Mouse (Mus musculus) embryo, embryonic 11.5 days (tissue): ENCODE data around the gene Sfxn3.

Experiments used
- DNase-seq: peaks from one replicate; pipeline ENCODE4 v3.0.0-alpha.2; 2012; ENCODE audit warnings: low read depth, low spot score

Sfxn3 gene

DNA sequence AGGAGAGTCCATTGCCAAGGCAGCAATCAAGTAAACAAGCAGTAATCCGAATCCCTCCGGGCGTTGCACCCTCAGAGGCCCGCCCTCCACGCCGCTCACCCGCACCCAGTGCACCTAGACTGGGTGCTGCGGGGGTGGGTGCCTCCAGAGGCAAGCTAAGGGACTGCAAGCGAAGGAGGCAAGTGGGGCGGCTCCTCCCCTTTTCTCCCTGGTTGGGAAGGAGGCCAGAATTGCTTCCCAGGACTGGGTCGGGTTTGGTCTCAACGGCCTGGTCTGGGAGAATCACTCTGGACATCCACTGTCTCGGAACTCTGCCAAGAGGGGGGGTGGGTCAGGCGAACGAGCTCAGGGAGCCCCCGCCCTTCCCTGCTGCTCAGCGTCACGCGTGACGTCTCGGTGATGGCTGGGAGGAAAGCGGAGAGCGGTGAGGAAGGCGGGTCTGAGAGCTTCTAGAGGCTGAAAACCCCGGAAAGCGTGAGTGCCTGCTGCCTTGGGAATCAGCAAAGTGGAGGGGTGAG lies at the start of gene Sfxn3:
Gene Sfxn3, plus strand, starts transcription at position 87 of the 518 bp plus-strand sequence.
- DNase-seq: no peak

GRCm38 (mm10) chr19:44997786-44998185 lies 49.5 kb upstream of the Sfxn3 start:
- no peak for DNase-seq

DNA sequence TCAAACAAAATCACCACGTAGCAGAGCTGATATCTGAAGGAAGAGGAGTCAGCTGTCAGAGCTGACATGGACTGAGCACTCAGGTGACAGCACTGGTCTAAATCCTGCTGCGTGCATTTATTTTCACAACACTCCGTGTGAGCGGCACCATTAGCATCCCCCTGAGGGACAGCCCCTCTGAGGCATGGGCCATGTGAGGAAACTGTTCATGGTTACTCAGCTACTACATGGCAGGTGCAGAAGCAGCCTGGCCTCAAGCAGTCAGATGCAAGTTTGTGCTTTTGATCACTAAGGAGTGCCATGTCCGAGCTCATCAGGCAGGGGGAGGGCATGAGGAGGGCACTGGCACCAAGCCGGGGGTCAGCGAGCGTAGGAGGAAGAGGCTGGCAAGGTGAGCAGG lies 47.7 kb upstream of the Sfxn3 start:
- no peak for DNase-seq

DNA sequence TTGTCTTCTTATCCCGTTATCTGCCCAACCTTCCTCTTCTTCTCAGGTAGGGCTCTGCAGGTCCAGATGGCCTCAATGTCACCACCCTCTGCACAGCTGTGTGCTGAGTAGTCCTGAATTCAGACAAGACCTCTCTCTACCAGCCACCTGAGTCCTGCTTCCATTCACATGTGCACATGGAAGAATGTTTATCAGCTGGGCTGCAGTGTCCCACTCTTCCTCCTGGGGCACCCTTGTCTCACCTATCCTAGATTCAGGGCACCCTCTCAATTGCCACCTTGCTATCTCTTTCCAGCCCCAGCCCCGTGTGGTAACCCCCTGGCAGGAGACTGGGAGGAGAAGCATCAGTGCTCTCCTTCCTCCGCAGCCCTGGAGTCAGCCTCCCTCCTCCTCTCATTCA lies 45.0 kb upstream of the Sfxn3 start:
- DNase-seq: no peak

GRCm38 (mm10) chr19:45003740-45004516 lies 43.4 kb upstream of the Sfxn3 start:
- DNase-seq: no peak

- DNase-seq: no peak
Measured at GRCm38 (mm10) chr19:45005444-45005843, 41.9 kb upstream of the Sfxn3 start, which contains the start of gene Twnk. Gene Twnk (plus strand): TSS chr19:45005663.

- peak; percentile 85 for DNase-seq
Measured at GRCm38 (mm10) chr19:45005957-45006712, 41.2 kb upstream of the Sfxn3 start, which contains the start of gene Mrpl43. Gene Mrpl43 (minus strand): TSS chr19:45006442.

GRCm38 (mm10) chr19:45007021-45007420 lies 40.3 kb upstream of the Sfxn3 start:
- DNase-seq: no peak

GRCm38 (mm10) chr19:45007425-45008191 lies 39.7 kb upstream of the Sfxn3 start:
- DNase-seq: no peak

DNA sequence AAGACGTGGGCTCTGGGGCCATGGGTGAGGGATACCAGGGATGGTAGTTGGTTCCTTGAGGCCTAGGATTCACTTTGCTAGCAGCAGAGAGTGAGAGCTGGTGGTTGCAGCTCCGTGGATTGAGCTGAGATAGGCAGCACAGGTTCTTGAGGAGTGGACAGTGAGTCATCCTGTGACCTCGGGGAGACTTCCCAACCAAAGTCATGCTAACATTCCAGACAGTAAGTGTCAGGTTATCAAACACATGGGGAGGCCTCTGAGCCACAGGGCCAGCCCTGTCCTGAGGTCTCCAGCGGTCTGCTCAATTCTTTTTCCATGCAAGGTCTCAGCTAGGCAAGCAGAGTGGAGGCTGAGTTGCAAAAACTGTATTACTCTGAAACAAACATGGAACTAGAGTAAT lies 36.7 kb upstream of the Sfxn3 start:
- DNase-seq: no peak

- no peak for DNase-seq
Measured at GRCm38 (mm10) chr19:45012219-45012618, 35.1 kb upstream of the Sfxn3 start.

GRCm38 (mm10) chr19:45012636-45013035 lies 34.7 kb upstream of the Sfxn3 start:
- DNase-seq: no peak

GRCm38 (mm10) chr19:45013581-45014225 lies 33.6 kb upstream of the Sfxn3 start:
- DNase-seq: no peak

- DNase-seq: no peak
Measured at GRCm38 (mm10) chr19:45014335-45014971, 32.9 kb upstream of the Sfxn3 start, which contains the start of gene Lzts2. Gene Lzts2 (plus strand): TSS chr19:45014414.

- DNase-seq: no peak
Measured at GRCm38 (mm10) chr19:45014981-45015402, 32.3 kb upstream of the Sfxn3 start.

DNA sequence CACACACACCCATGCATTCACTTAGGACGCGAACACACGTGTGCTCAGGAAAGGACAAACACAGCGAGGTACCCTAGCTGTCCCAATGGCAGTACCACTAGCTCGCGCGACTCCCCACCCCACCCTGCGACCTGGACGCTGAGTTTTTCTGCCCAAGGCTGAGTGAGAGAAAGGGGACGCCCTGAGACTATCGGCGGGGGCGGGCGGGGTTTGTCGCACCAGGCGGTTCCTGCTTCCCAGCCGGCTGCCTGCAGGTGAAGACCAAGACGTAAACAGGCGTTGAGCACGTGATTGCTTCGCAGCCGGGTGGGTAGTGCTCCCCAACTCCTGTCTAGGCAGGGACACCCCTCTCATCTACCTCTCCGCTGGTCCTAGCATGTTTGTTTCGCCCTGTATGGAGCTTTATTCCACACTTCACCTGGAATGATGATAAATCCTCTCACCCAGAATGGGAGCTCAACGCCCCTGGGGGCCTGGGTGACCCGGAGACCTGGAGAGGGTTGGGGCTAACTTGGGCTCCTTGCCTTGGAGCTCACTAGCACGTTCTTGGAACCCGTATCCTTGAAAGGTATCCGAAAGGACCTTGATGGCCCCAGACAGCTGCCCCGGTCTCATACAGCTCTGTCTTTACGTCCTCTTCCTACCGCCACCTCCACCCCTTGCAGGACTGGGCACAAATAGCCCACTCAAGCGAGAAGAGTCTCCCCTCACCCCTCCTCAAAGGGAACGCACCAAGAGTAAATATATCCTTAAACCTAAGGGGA lies 31.6 kb upstream of the Sfxn3 start:
- DNase-seq: no peak

GRCm38 (mm10) chr19:45016341-45017215 lies 30.7 kb upstream of the Sfxn3 start:
- peak; percentile 59 for DNase-seq

- DNase-seq: peak; percentile 76
Measured at GRCm38 (mm10) chr19:45017216-45017771, 30.0 kb upstream of the Sfxn3 start.

- peak; percentile 72 for DNase-seq
Measured at GRCm38 (mm10) chr19:45017909-45018308, 29.4 kb upstream of the Sfxn3 start.
